Mouse (Mus musculus): Measurements from ENCODE around the gene Prokr1. TPM values are rescaled to one million over a fixed set of nuclear protein-coding genes. Genes with fewer than 3 reads are reported as not detected.
"Not testable (repeated sequence)": the region's sequence is repeated elsewhere in the genome, so short reads cannot be mapped to it uniquely, and the experiment has no call there.

The Prokr1 gene
- polyA plus RNA-seq (2016; fragmentation: Nextera tagmentation; extraction: Ambion mirVana), result 3.4 TPM in 2 replicates

- Histone ChIP-seq H3K36me3 (0 out of 2 replicates have a peak, but pooled peaks cover 2% of the 10 kb centered on the region), H3K9ac (peak within 1 kb of the TSS; percentile 68), H3K27ac (peak within 1 kb of the TSS; percentile 44; the same call in 1 of the 2 replicates), H3K27me3 (peaks cover 17% of the 10 kb centered on the region), H3K4me3 (peak within 1 kb of the TSS; percentile 53), H3K4me1 (peaks cover 21% of the 10 kb centered on the region), H3K4me2 (replicated peaks) (peak within 1 kb of the TSS; percentile 88), H3K9me3 (replicated peaks) (no peaks in the 10 kb centered on the region)
- peak; percentile 92 for ATAC-seq (ENCODE audit: low FRiP score)
- under 1% methylated on average over 34 of the region's 34 CpGs for WGBS
These were observed at the start of gene Prokr1 for GRCm38 (mm10) chr6:87590394-87591281. Gene Prokr1, minus strand, starts transcription at chr6:87590743.

- no peaks in the 10 kb centered on the region for H3K4me1 ChIP-seq
- no peak overlapping the region for H3K4me2 ChIP-seq (replicated peaks)
- no peak overlapping the region for H3K27ac ChIP-seq
- H3K27me3 ChIP-seq, result 0 out of 2 replicates have a peak, but pooled peaks cover 5% of the 10 kb centered on the region
- WGBS, result 72% methylated on average over 11 of the region's 11 CpGs
- 0 out of 2 replicates have a peak, but pooled peaks cover 6% of the 10 kb centered on the region for H3K36me3 ChIP-seq
- ATAC-seq (ENCODE audit: low FRiP score), result no peak
- H3K9me3 ChIP-seq (replicated peaks), result no peaks in the 10 kb centered on the region
- H3K4me3 ChIP-seq, result no peak overlapping the region
- H3K9ac ChIP-seq, result no peak overlapping the region
These were observed 47.7 kb upstream of the Prokr1 start for GRCm38 (mm10) chr6:87638134-87638660.

GRCm38 (mm10) chr6:87632176-87632575 lies 41.6 kb upstream of the Prokr1 start:
- Histone ChIP-seq H3K27me3 (no peaks in the 10 kb centered on the region), H3K27ac (no peak overlapping the region), H3K36me3 (0 out of 2 replicates have a peak, but pooled peaks cover 5% of the 10 kb centered on the region), H3K4me2 (replicated peaks) (no peak overlapping the region), H3K9me3 (replicated peaks) (0 out of 2 replicates have a peak, but pooled peaks cover 4% of the 10 kb centered on the region), H3K4me1 (no peaks in the 10 kb centered on the region), H3K9ac (no peak overlapping the region), H3K4me3 (no peak overlapping the region)
- no peak for ATAC-seq (ENCODE audit: low FRiP score)
- 82% methylated on average over 4 of the region's 4 CpGs for WGBS

- 74% methylated on average over 15 of the region's 15 CpGs for WGBS
- H3K9me3 ChIP-seq (replicated peaks); ATAC-seq (ENCODE audit: low FRiP score): not testable (repeated sequence)
These were observed 38.4 kb upstream of the Prokr1 start for GRCm38 (mm10) chr6:87628936-87629335.

GRCm38 (mm10) chr6:87623151-87623550 lies 32.6 kb upstream of the Prokr1 start:
- peaks cover 3% of the 10 kb centered on the region; the same call in 1 of the 2 replicates for H3K4me1 ChIP-seq
- 89% methylated on average over 3 of the region's 3 CpGs for WGBS
- H3K9me3 ChIP-seq (replicated peaks), result no peaks in the 10 kb centered on the region
- no peak overlapping the region for H3K9ac ChIP-seq
- no peak for ATAC-seq (ENCODE audit: low FRiP score)
- H3K4me3 ChIP-seq, result no peak overlapping the region
- no peak overlapping the region for H3K4me2 ChIP-seq (replicated peaks)
- H3K36me3 ChIP-seq, result no peaks in the 10 kb centered on the region
- no peak overlapping the region for H3K27ac ChIP-seq
- no peaks in the 10 kb centered on the region for H3K27me3 ChIP-seq

More at GRCm38 (mm10) chr6:87628936-87629335, 38.4 kb upstream of the Prokr1 start:
- not testable (repeated sequence) for H3K4me2 ChIP-seq (replicated peaks); H3K27me3 ChIP-seq; H3K27ac ChIP-seq; H3K36me3 ChIP-seq; H3K4me1 ChIP-seq; H3K4me3 ChIP-seq; H3K9ac ChIP-seq

GRCm38 (mm10) chr6:87621281-87621680 lies 30.7 kb upstream of the Prokr1 start:
- no peaks in the 10 kb centered on the region for H3K36me3 ChIP-seq
- no peak for ATAC-seq (ENCODE audit: low FRiP score)
- WGBS, result 68% methylated on average over 3 of the region's 3 CpGs

GRCm38 (mm10) chr6:87618021-87618420 lies 27.5 kb upstream of the Prokr1 start:
- ATAC-seq (ENCODE audit: low FRiP score), result no peak
- 78% methylated on average over 8 of the region's 8 CpGs for WGBS
- H3K9ac ChIP-seq, result no peak overlapping the region

More at GRCm38 (mm10) chr6:87621281-87621680, 30.7 kb upstream of the Prokr1 start:
- Histone ChIP-seq H3K4me3 (no peak overlapping the region), H3K4me1 (peaks cover 3% of the 10 kb centered on the region; the same call in 1 of the 2 replicates), H3K9ac (no peak overlapping the region), H3K27ac (no peak overlapping the region), H3K9me3 (replicated peaks) (no peaks in the 10 kb centered on the region), H3K27me3 (no peaks in the 10 kb centered on the region), H3K4me2 (replicated peaks) (no peak overlapping the region)

GRCm38 (mm10) chr6:87615696-87616083 lies 25.1 kb upstream of the Prokr1 start:
- peaks cover 3% of the 10 kb centered on the region; the same call in 1 of the 2 replicates for H3K4me1 ChIP-seq
- no peak overlapping the region for H3K27ac ChIP-seq
- H3K4me2 ChIP-seq (replicated peaks), result no peak overlapping the region
- H3K27me3 ChIP-seq, result 0 out of 2 replicates have a peak, but pooled peaks cover 3% of the 10 kb centered on the region
- no peak overlapping the region for H3K9ac ChIP-seq
- no peak overlapping the region for H3K4me3 ChIP-seq
- 86% methylated on average over 14 of the region's 14 CpGs for WGBS
- ATAC-seq (ENCODE audit: low FRiP score), result no peak
- H3K36me3 ChIP-seq, result no peaks in the 10 kb centered on the region
- H3K9me3 ChIP-seq (replicated peaks), result no peaks in the 10 kb centered on the region

More at GRCm38 (mm10) chr6:87618021-87618420, 27.5 kb upstream of the Prokr1 start:
- no peak overlapping the region for H3K4me3 ChIP-seq
- no peak overlapping the region for H3K4me2 ChIP-seq (replicated peaks)
- H3K27me3 ChIP-seq, result no peaks in the 10 kb centered on the region
- no peak overlapping the region for H3K27ac ChIP-seq
- H3K9me3 ChIP-seq (replicated peaks), result no peaks in the 10 kb centered on the region
- no peaks in the 10 kb centered on the region for H3K36me3 ChIP-seq
- peaks cover 3% of the 10 kb centered on the region; the same call in 1 of the 2 replicates for H3K4me1 ChIP-seq

- Histone ChIP-seq H3K27ac (no peak overlapping the region), H3K4me2 (replicated peaks) (no peak overlapping the region), H3K4me1 (peaks cover 3% of the 10 kb centered on the region; the same call in 1 of the 2 replicates), H3K9ac (no peak overlapping the region), H3K27me3 (0 out of 2 replicates have a peak, but pooled peaks cover 3% of the 10 kb centered on the region), H3K36me3 (no peaks in the 10 kb centered on the region), H3K9me3 (replicated peaks) (no peaks in the 10 kb centered on the region), H3K4me3 (no peak overlapping the region)
- no peak for ATAC-seq (ENCODE audit: low FRiP score)
- 66% methylated on average over 11 of the region's 11 CpGs for WGBS
These were observed 24.5 kb upstream of the Prokr1 start for GRCm38 (mm10) chr6:87614794-87615695.

- no peak for ATAC-seq (ENCODE audit: low FRiP score)
- 0 out of 2 replicates have a peak, but pooled peaks cover 5% of the 10 kb centered on the region for H3K4me1 ChIP-seq
- H3K9ac ChIP-seq, result no peak overlapping the region
- no peaks in the 10 kb centered on the region for H3K27me3 ChIP-seq
- H3K9me3 ChIP-seq (replicated peaks), result no peaks in the 10 kb centered on the region
- no peaks in the 10 kb centered on the region for H3K36me3 ChIP-seq
- H3K4me2 ChIP-seq (replicated peaks), result no peak overlapping the region
- H3K4me3 ChIP-seq, result no peak overlapping the region
- no peak overlapping the region for H3K27ac ChIP-seq
These were observed 9.3 kb upstream of the Prokr1 start for GRCm38 (mm10) chr6:87599825-87600224.

- H3K4me3 ChIP-seq, result no peak overlapping the region
- 0 out of 2 replicates have a peak, but pooled peaks cover 5% of the 10 kb centered on the region for H3K4me1 ChIP-seq
- H3K36me3 ChIP-seq, result no peaks in the 10 kb centered on the region
- H3K4me2 ChIP-seq (replicated peaks), result no peak overlapping the region; the same call in 1 of the 2 replicates
- peak; percentile 86 for ATAC-seq (ENCODE audit: low FRiP score)
- H3K9me3 ChIP-seq (replicated peaks), result no peaks in the 10 kb centered on the region
- H3K27ac ChIP-seq, result peak overlapping the region; percentile 35; the same call in 1 of the 2 replicates
- no peaks in the 10 kb centered on the region for H3K27me3 ChIP-seq
- H3K9ac ChIP-seq, result no peak overlapping the region
- WGBS, result 36% methylated on average over 10 of the region's 10 CpGs
These were observed 6.7 kb upstream of the Prokr1 start for GRCm38 (mm10) chr6:87597116-87597833.

Measured in hindbrain, embryonic 12.5 days (tissue).